Mouse (Mus musculus): ENCODE data around the gene Ctsr. TPM values are rescaled to one million over a fixed set of nuclear protein-coding genes. Genes with fewer than 3 reads are reported as not detected.
"Not testable (repeated sequence)": the region's sequence is repeated elsewhere in the genome, so short reads cannot be mapped to it uniquely, and the experiment has no call there.

Ctsr gene
- total RNA-seq (2021) = not detected
- long read RNA-seq, experiment 1 = 0 reads
- long read RNA-seq, experiment 2 = 0 reads

DNA sequence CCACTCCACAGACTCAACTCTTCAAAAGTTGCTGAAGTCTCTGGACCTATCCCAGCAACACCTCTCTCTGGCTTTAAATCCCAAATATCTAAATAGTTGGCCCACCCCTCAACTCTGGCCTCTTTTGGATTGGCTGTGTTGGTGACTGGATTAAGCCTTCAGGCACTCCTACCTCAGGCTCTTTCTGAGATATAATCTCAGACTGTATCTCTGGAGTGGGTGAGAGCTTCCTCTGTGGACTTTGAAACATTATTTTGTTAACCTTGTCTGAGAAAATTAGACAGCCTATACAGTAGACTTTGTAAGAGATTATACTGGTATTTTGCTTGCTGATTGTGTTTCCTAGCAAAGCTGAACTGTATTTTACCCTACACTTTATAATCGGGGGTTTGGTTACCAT is at the start of gene Ctsr:
TSS of gene Ctsr (minus strand) at position 101 of the 400 bp plus-strand sequence.
- DNase-seq (ENCODE audit: low spot score in 2 of 2) = no peak

DNA sequence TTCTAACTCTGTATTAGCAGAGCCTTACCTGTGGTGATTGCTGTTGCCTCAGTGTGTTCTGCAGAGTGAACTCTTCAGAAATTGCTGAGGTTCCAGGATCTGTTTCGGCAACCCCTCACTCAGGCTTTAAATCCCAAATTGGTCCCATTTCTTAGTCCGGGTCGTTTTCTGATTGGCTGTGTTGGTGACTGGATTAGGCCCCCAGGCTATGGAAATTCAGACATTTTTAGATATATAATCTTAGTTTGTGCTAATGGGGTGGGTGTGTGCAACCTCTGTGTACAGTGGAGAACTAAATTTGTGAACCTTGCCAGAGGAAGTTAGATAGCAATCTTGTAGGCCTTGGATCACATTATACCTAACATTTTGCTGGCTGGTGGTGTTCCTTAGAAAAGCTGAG is 39.3 kb upstream of the Ctsr start, which contains the start of gene Cts6:
TSS of gene Cts6 (minus strand) at position 101 of the 400 bp plus-strand sequence.
- no peak for DNase-seq (ENCODE audit: low spot score in 2 of 2)

DNA sequence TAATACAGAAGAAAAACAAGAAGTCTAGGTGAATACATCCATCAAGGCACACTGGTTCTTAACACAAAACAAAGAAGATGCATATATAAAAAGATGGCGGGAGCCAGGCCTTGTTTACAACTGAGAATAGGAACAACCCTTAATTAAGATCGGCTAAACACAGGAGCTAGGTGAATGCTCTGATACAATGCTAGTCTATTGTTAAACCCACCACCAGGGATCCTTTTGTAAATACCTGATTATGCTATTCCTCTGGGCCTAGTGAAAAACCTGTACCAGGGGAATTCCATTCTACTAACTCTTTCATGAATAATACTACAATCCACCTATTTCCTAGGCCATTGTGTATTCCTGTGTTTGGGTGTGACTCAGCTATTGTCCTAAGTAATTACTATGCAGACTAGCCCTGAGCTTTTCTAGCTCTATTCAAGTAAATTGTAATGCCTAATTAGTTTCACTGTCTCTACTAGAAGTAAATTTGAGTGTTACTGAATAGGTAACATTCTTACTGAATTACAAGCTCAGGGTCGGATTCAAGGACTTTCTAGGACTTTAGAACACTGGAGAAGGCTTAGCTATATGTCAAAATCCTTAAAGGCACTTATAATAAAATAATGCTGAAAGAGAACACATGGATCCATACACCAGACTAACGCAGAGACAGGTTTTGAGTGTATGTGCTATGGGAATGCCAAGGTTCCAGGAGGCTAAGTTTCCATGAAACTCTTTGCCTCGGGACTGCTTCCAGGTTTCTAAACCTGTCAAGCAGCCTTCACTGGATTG is 21.3 kb upstream of the Ctsr start:
- DNase-seq (ENCODE audit: low spot score in 2 of 2) = not testable (repeated sequence)

DNA sequence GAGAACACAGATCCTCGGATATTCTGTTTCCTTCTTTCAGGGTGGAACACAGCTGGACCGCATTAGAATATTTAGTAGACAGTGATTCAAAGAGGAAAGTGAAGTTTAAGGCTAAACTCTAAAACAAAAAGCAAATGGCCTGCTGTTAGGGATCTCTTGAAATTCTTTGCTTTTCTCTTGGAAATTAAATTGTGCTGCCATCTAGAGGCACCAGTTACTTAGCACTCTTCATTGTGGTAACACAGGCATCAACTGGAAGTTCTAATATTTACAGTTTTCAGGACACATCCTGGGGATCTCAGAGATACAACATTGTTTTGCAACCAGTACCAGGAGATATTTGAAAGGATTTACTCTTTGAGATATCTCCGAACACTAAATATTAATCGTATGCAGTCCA is 566 bp upstream of the Ctsr start:
- no peak for DNase-seq (ENCODE audit: low spot score in 2 of 2)

Other genes starting within 250 kb of the Ctsr start
- gene Gm49393, start 228.7 kb downstream of the Ctsr start, total RNA-seq (2021) = not detected
- 1 to 10 TPM in 1 of 2 experiments, under 1 TPM in 1; 0.91 to 1.1 TPM for gene Gm49391, start 227.7 kb downstream of the Ctsr start, total RNA-seq (2021)
- 10 to 100 TPM; 25.7 to 35.2 TPM for gene Ctla2a, start 227.6 kb downstream of the Ctsr start, total RNA-seq (2021)
- not detected for gene Tpbpa, start 222.3 kb downstream of the Ctsr start, total RNA-seq (2021)
- not detected for gene Ctsj, start 158.3 kb downstream of the Ctsr start, total RNA-seq (2021)
- not detected for gene Ctsq, start 123.6 kb downstream of the Ctsr start, total RNA-seq (2021)
- not detected for gene Cts6, start 39.2 kb upstream of the Ctsr start, total RNA-seq (2021)
- not detected for gene Cts8, start 91.1 kb upstream of the Ctsr start, total RNA-seq (2021)
- gene Gm49398, start 124.6 kb upstream of the Ctsr start, total RNA-seq (2021) = not detected
- gene Cts7, start 193.9 kb upstream of the Ctsr start, total RNA-seq (2021) = not detected

Data from layer of hippocampus, postnatal 14 days (tissue).